Mouse (Mus musculus): ENCODE data around the gene Hk1. TPM values are rescaled to one million over a fixed set of nuclear protein-coding genes. Genes with fewer than 3 reads are reported as not detected.
"Not testable (repeated sequence)": the region's sequence is repeated elsewhere in the genome, so short reads cannot be mapped to it uniquely, and the experiment has no call there.

Hk1 gene
- total RNA-seq, 2 experiments from 2014 or later, result 130 to 269 TPM

- peak; percentile 20; the same call in 1 of the 2 replicates for ATAC-seq (replicated peaks; ENCODE audit: low FRiP score, poor library complexity, severe bottlenecking)
Observed at GRCm38 (mm10) chr10:62326818-62327571, 52.7 kb downstream of the Hk1 start.

- no peak for ATAC-seq (replicated peaks; ENCODE audit: low FRiP score, poor library complexity, severe bottlenecking)
Observed at GRCm38 (mm10) chr10:62326002-62326401, 53.7 kb downstream of the Hk1 start.

- ATAC-seq (replicated peaks; ENCODE audit: low FRiP score, poor library complexity, severe bottlenecking), result not testable (repeated sequence)
Observed at GRCm38 (mm10) chr10:62322821-62323220, 56.9 kb downstream of the Hk1 start.

- no peak for ATAC-seq (replicated peaks; ENCODE audit: low FRiP score, poor library complexity, severe bottlenecking)
Observed at GRCm38 (mm10) chr10:62321457-62321856, 58.3 kb downstream of the Hk1 start.

- ATAC-seq (replicated peaks; ENCODE audit: low FRiP score, poor library complexity, severe bottlenecking), result 0 out of 2 replicates have a peak, but pooled peaks have one; percentile 11
Observed at GRCm38 (mm10) chr10:62320402-62320978, 59.2 kb downstream of the Hk1 start.

- ATAC-seq (replicated peaks; ENCODE audit: low FRiP score, poor library complexity, severe bottlenecking), result no peak
Observed at GRCm38 (mm10) chr10:62319154-62319553, 60.6 kb downstream of the Hk1 start.

GRCm38 (mm10) chr10:62316467-62316866 lies 63.2 kb downstream of the Hk1 start:
- ATAC-seq (replicated peaks; ENCODE audit: low FRiP score, poor library complexity, severe bottlenecking), result no peak

- ATAC-seq (replicated peaks; ENCODE audit: low FRiP score, poor library complexity, severe bottlenecking), result no peak
Observed at GRCm38 (mm10) chr10:62313885-62314424, 65.8 kb downstream of the Hk1 start.

- no peak for ATAC-seq (replicated peaks; ENCODE audit: low FRiP score, poor library complexity, severe bottlenecking)
Observed at GRCm38 (mm10) chr10:62313140-62313539, 66.6 kb downstream of the Hk1 start.

GRCm38 (mm10) chr10:62311464-62311863 lies 68.2 kb downstream of the Hk1 start:
- no peak for ATAC-seq (replicated peaks; ENCODE audit: low FRiP score, poor library complexity, severe bottlenecking)

- ATAC-seq (replicated peaks; ENCODE audit: low FRiP score, poor library complexity, severe bottlenecking), result no peak
Observed at GRCm38 (mm10) chr10:62310259-62311039, 69.3 kb downstream of the Hk1 start.

- no peak for ATAC-seq (replicated peaks; ENCODE audit: low FRiP score, poor library complexity, severe bottlenecking)
Observed at GRCm38 (mm10) chr10:62309593-62309992, 70.1 kb downstream of the Hk1 start.

- no peak for ATAC-seq (replicated peaks; ENCODE audit: low FRiP score, poor library complexity, severe bottlenecking)
Observed at GRCm38 (mm10) chr10:62308896-62309491, 70.7 kb downstream of the Hk1 start.

GRCm38 (mm10) chr10:62306483-62306882 lies 73.2 kb downstream of the Hk1 start:
- ATAC-seq (replicated peaks; ENCODE audit: low FRiP score, poor library complexity, severe bottlenecking), result no peak

GRCm38 (mm10) chr10:62305090-62305489 lies 74.6 kb downstream of the Hk1 start:
- ATAC-seq (replicated peaks; ENCODE audit: low FRiP score, poor library complexity, severe bottlenecking), result no peak

GRCm38 (mm10) chr10:62300006-62300827 lies 79.5 kb downstream of the Hk1 start:
- 0 out of 2 replicates have a peak, but pooled peaks have one; percentile 45 for ATAC-seq (replicated peaks; ENCODE audit: low FRiP score, poor library complexity, severe bottlenecking)

GRCm38 (mm10) chr10:62296086-62296872 lies 83.4 kb downstream of the Hk1 start:
- no peak for ATAC-seq (replicated peaks; ENCODE audit: low FRiP score, poor library complexity, severe bottlenecking)

- 0 out of 2 replicates have a peak, but pooled peaks have one; percentile 36 for ATAC-seq (replicated peaks; ENCODE audit: low FRiP score, poor library complexity, severe bottlenecking)
Observed at GRCm38 (mm10) chr10:62294112-62294511, 85.6 kb downstream of the Hk1 start.
